Mouse (Mus musculus): Measurements from ENCODE around the gene Hs3st2. TPM values are rescaled to one million over a fixed set of nuclear protein-coding genes. Genes with fewer than 3 reads are reported as not detected.

Hs3st2 gene
- polyA plus RNA-seq, 1 experiment from 2014 or later, result 21.9 TPM

DNA sequence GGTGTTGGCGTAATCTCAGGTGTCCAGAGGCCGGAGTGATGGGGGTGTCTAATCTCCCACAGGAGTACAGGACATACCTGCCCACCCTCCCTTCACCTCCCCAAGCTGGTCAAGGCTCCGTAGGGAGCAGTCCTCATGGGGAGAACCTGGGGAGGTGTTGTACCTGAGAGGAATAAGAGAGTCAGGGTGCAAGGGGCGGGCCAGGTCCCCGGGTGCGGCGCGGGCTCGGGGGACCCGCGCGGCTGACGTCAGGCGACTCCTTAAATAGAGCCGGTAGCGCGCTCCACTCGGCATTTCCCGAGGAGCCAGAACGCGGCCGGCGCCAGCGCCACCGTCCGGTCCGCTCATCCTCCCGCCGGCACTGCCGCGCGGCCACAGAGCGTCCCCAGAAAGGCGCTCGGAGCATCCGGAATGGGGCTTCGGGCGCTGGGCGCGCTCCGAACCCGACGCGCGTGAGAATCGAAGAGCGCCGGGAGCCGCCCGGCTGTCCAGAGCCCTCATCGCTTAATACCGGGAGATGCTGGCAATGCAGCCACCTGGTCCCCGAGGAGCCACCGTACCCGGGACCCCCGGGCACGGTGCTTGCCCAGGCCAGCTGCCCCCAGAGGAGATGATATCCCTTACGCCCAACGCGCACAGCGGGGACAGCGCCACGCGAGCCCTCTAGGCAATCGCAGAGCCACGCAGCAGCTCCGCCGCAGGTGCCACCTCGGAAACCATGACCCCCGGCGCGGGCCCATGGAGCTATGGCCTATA, 503 bp downstream of the Hs3st2 start:
- H3K4me1 ChIP-seq (ENCODE audit: control insufficient read depth, insufficient read depth, low read length), result peaks cover 6% of the 10 kb centered on the region
- H3K27me3 ChIP-seq (ENCODE audit: control insufficient read depth, insufficient read depth, low read length), result peaks cover 26% of the 10 kb centered on the region
- H3K36me3 ChIP-seq (ENCODE audit: control insufficient read depth, insufficient read depth, low read length), result no peaks in the 10 kb centered on the region
- peak; percentile 74 for ATAC-seq (ENCODE audit: low read depth)
- peak overlapping the region; percentile 73 for H3K4me2 ChIP-seq (ENCODE audit: low read depth, low read length)
- 1% methylated on average over 63 of the region's 72 CpGs for WGBS
- peak overlapping the region; percentile 48 for H3K4me3 ChIP-seq (ENCODE audit: low read depth, low read length)
- no peak overlapping the region for H3K27ac ChIP-seq (ENCODE audit: low read depth, low read length)
- peak overlapping the region; percentile 54 for H3K9ac ChIP-seq (replicated peaks; ENCODE audit: low read depth, low read length)
- H3K9me3 ChIP-seq (ENCODE audit: control insufficient read depth, low read length), result no peaks in the 10 kb centered on the region

DNA sequence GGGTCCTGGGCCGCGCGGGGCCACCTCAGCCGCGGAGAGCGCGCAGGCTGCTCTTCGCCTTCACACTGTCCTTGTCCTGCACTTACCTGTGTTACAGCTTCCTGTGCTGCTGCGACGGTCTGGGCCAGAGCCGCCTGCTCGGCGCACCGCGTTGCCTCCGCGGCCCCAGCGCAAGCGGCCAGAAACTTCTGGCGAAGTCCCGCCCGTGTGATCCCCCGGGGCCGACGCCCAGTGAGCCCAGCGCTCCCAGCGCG, 1.0 kb downstream of the Hs3st2 start:
- H3K4me2 ChIP-seq (ENCODE audit: low read depth, low read length), result peak overlapping the region; percentile 73
- H3K4me3 ChIP-seq (ENCODE audit: low read depth, low read length), result peak overlapping the region; percentile 48
- H3K27ac ChIP-seq (ENCODE audit: low read depth, low read length), result no peak overlapping the region
- peaks cover 26% of the 10 kb centered on the region for H3K27me3 ChIP-seq (ENCODE audit: control insufficient read depth, insufficient read depth, low read length)
- peaks cover 6% of the 10 kb centered on the region for H3K4me1 ChIP-seq (ENCODE audit: control insufficient read depth, insufficient read depth, low read length)
- under 1% methylated on average over 15 of the region's 28 CpGs for WGBS
- no peaks in the 10 kb centered on the region for H3K9me3 ChIP-seq (ENCODE audit: control insufficient read depth, low read length)
- peak overlapping the region; percentile 54 for H3K9ac ChIP-seq (replicated peaks; ENCODE audit: low read depth, low read length)
- peak; percentile 45 for ATAC-seq (ENCODE audit: low read depth)
- no peaks in the 10 kb centered on the region for H3K36me3 ChIP-seq (ENCODE audit: control insufficient read depth, insufficient read depth, low read length)

DNA sequence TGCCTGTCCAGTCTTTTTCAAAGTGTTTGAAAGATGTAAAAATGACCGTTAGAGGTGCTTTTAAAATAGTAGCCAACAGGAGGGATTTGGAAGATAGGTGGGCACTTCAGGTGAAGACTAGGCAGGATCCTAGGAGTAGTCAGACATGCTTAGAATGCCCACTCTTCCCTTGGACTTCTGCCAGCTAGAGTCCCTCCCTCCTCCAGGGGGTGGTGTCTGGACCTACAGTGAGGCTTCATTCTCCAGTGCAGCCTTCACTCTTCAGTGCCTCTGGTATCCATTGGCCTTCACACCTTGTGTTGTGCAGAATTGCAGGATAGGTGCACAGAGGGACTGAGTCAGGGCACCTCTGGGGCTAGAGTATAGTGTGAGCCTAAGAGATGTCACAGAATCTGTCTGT, 2.2 kb downstream of the Hs3st2 start:
- peaks cover 26% of the 10 kb centered on the region for H3K27me3 ChIP-seq (ENCODE audit: control insufficient read depth, insufficient read depth, low read length)
- 79% methylated on average over 1 of the region's 1 CpGs for WGBS
- ATAC-seq (ENCODE audit: low read depth), result no peak

DNA sequence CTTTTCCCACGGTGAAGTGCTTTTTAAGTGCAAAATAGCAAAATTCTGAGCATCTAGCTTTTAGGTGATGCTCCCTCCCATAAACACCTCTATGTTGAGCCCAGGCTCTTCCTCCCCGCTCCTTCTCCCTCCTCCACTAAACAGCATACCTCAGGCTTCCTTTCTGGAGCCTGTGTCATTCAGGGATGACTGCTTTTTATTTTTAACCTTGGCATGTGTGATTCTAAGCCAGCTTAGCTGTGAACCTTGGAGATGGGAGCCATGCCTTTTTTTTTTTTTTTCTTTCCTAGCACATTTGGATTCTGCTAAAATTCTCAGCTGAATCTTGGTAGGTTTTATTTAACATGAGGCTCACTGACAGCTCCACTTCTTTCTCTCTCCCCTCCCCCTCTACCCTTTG, 3.2 kb downstream of the Hs3st2 start:
- H3K4me2 ChIP-seq (ENCODE audit: low read depth, low read length), result no peak overlapping the region; the same call in 1 of the 2 replicates
- 86% methylated on average over 2 of the region's 2 CpGs for WGBS
- H3K9me3 ChIP-seq (ENCODE audit: control insufficient read depth, low read length), result no peaks in the 10 kb centered on the region
- H3K9ac ChIP-seq (replicated peaks; ENCODE audit: low read depth, low read length), result no peak overlapping the region
- H3K27ac ChIP-seq (ENCODE audit: low read depth, low read length), result no peak overlapping the region
- H3K27me3 ChIP-seq (ENCODE audit: control insufficient read depth, insufficient read depth, low read length), result peaks cover 26% of the 10 kb centered on the region
- peaks cover 6% of the 10 kb centered on the region for H3K4me1 ChIP-seq (ENCODE audit: control insufficient read depth, insufficient read depth, low read length)
- ATAC-seq (ENCODE audit: low read depth), result no peak
- H3K4me3 ChIP-seq (ENCODE audit: low read depth, low read length), result no peak overlapping the region
- no peaks in the 10 kb centered on the region for H3K36me3 ChIP-seq (ENCODE audit: control insufficient read depth, insufficient read depth, low read length)

More for the DNA sequence above, 2.2 kb downstream of the Hs3st2 start:
- no peak overlapping the region for H3K27ac ChIP-seq (ENCODE audit: low read depth, low read length)
- H3K4me2 ChIP-seq (ENCODE audit: low read depth, low read length), result peak overlapping the region; percentile 73
- H3K9me3 ChIP-seq (ENCODE audit: control insufficient read depth, low read length), result no peaks in the 10 kb centered on the region
- peak overlapping the region; percentile 2 for H3K4me3 ChIP-seq (ENCODE audit: low read depth, low read length)
- peaks cover 6% of the 10 kb centered on the region for H3K4me1 ChIP-seq (ENCODE audit: control insufficient read depth, insufficient read depth, low read length)
- no peak overlapping the region for H3K9ac ChIP-seq (replicated peaks; ENCODE audit: low read depth, low read length)
- H3K36me3 ChIP-seq (ENCODE audit: control insufficient read depth, insufficient read depth, low read length), result no peaks in the 10 kb centered on the region

DNA sequence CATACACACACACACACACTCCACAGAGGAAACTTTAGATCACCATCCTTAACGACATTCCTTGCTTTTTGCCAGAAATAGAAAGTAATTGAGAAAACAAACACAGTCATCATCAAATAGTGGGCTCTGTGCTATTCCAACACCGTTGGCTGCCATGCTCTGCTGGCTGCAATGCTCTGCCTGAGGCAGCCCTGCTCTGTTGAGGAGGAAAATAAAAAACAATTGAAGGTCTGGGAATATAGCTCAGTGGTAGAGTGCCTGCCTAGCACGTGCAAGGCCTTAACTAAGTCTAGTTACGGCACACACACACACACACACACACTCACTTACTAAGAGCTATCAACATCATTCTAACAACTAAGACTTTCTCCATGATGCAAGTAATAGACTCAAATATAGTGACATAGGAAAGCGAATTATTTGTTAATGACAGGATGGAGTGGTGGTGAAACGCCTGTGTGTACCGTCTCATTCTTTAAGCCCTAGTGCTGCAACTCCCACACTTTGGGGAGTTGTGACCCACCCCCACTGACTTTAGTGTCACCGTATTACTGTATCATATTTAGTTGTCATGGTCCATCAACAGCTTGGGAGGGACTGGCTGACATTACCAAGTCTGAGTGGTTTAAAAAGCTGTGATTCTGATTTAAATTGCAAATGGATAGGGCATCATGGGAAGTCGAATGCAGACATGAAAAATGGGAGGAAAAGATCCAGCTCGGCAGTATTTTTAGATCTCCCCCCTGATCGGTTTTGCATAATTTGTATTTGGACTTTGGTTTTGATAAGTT, 19.3 kb downstream of the Hs3st2 start:
- H3K9ac ChIP-seq (replicated peaks; ENCODE audit: low read depth, low read length), result no peak overlapping the region
- WGBS, result 78% methylated on average over 11 of the region's 11 CpGs
- H3K4me1 ChIP-seq (ENCODE audit: control insufficient read depth, insufficient read depth, low read length), result no peaks in the 10 kb centered on the region
- no peak overlapping the region for H3K4me2 ChIP-seq (ENCODE audit: low read depth, low read length)
- H3K4me3 ChIP-seq (ENCODE audit: low read depth, low read length), result no peak overlapping the region
- no peak overlapping the region for H3K27ac ChIP-seq (ENCODE audit: low read depth, low read length)
- no peaks in the 10 kb centered on the region for H3K9me3 ChIP-seq (ENCODE audit: control insufficient read depth, low read length)
- no peaks in the 10 kb centered on the region for H3K36me3 ChIP-seq (ENCODE audit: control insufficient read depth, insufficient read depth, low read length)
- ATAC-seq (ENCODE audit: low read depth), result peak; percentile 56; the same call in 1 of the 2 replicates
- H3K27me3 ChIP-seq (ENCODE audit: control insufficient read depth, insufficient read depth, low read length), result no peaks in the 10 kb centered on the region

DNA sequence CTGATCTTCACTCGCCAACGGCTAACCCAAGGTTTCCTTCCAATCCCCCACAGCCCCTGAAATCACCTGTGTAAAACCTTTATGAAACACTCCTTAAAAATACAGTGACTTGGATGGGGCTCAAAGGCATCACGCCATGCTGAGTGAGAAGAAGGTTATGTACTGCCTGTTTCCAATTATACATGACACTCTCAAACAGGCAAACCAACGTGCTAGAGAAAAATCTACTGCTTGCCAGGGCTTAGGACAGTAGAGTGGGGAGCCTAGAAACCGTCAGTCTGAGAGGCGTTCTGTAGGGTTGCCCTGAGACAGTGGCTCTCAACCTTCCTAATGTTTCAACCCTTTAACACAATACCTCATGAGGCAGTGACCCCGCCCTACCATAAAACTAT, 19.8 kb downstream of the Hs3st2 start:
- WGBS, result 89% methylated on average over 7 of the region's 7 CpGs
- H3K27ac ChIP-seq (ENCODE audit: low read depth, low read length), result no peak overlapping the region
- no peak for ATAC-seq (ENCODE audit: low read depth)

DNA sequence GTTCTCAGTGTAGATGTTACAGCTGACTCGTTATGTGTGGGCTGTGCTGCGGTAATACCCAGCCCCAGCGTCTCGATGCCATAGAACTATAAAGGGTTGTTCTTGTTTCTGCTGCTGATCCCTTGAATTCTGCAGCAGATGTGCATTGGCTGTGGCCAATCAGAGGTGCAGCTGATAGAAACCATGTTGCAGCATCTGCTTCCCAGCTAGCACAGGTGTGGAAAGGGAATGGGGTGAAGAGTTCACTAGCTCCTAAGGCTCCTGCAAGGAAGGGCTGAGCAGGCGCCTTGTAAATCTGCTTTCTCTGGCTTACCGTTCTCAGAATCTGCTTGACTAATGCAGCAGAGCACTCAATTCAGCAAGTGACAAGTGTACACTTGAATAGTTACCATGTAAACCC, 45.2 kb downstream of the Hs3st2 start:
- H3K4me2 ChIP-seq (ENCODE audit: low read depth, low read length), result no peak overlapping the region
- no peak for ATAC-seq (ENCODE audit: low read depth)
- H3K4me3 ChIP-seq (ENCODE audit: low read depth, low read length), result no peak overlapping the region
- H3K9me3 ChIP-seq (ENCODE audit: control insufficient read depth, low read length), result no peaks in the 10 kb centered on the region
- H3K4me1 ChIP-seq (ENCODE audit: control insufficient read depth, insufficient read depth, low read length), result no peaks in the 10 kb centered on the region
- H3K36me3 ChIP-seq (ENCODE audit: control insufficient read depth, insufficient read depth, low read length), result no peaks in the 10 kb centered on the region
- 79% methylated on average over 6 of the region's 6 CpGs for WGBS
- no peak overlapping the region for H3K27ac ChIP-seq (ENCODE audit: low read depth, low read length)
- no peaks in the 10 kb centered on the region for H3K27me3 ChIP-seq (ENCODE audit: control insufficient read depth, insufficient read depth, low read length)
- H3K9ac ChIP-seq (replicated peaks; ENCODE audit: low read depth, low read length), result no peak overlapping the region

More for the DNA sequence above, 19.8 kb downstream of the Hs3st2 start:
- Histone ChIP-seq H3K9ac (replicated peaks; ENCODE audit: low read depth, low read length) (no peak overlapping the region), H3K36me3 (ENCODE audit: control insufficient read depth, insufficient read depth, low read length) (no peaks in the 10 kb centered on the region), H3K4me1 (ENCODE audit: control insufficient read depth, insufficient read depth, low read length) (no peaks in the 10 kb centered on the region), H3K4me2 (ENCODE audit: low read depth, low read length) (no peak overlapping the region), H3K27me3 (ENCODE audit: control insufficient read depth, insufficient read depth, low read length) (no peaks in the 10 kb centered on the region), H3K4me3 (ENCODE audit: low read depth, low read length) (no peak overlapping the region), H3K9me3 (ENCODE audit: control insufficient read depth, low read length) (no peaks in the 10 kb centered on the region)

DNA sequence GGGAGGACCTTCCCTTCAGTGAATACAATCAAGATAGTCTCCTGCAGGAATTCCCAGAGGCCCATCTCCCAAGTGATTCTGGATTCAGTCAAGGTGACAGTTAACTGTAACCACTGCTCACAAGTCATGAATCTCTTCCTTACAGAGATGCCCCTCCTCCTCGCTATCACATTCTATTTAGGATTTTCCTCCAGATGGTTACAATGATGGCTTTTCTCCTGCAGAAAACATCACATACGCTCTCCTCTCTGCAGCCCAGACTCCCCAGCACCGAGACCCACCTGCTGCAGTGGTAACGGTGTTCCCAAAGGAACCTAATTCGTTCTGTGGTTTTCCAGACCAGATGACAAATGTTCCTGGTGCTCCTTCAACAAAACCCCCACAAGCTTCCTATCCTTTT, 49.5 kb downstream of the Hs3st2 start:
- H3K4me3 ChIP-seq (ENCODE audit: low read depth, low read length), result no peak overlapping the region
- no peaks in the 10 kb centered on the region for H3K27me3 ChIP-seq (ENCODE audit: control insufficient read depth, insufficient read depth, low read length)
- H3K4me2 ChIP-seq (ENCODE audit: low read depth, low read length), result no peak overlapping the region
- no peak overlapping the region for H3K9ac ChIP-seq (replicated peaks; ENCODE audit: low read depth, low read length)
- no peaks in the 10 kb centered on the region for H3K9me3 ChIP-seq (ENCODE audit: control insufficient read depth, low read length)
- no peak overlapping the region for H3K27ac ChIP-seq (ENCODE audit: low read depth, low read length)
- H3K4me1 ChIP-seq (ENCODE audit: control insufficient read depth, insufficient read depth, low read length), result no peaks in the 10 kb centered on the region
- 80% methylated on average over 5 of the region's 5 CpGs for WGBS
- no peaks in the 10 kb centered on the region for H3K36me3 ChIP-seq (ENCODE audit: control insufficient read depth, insufficient read depth, low read length)
- ATAC-seq (ENCODE audit: low read depth), result no peak

DNA sequence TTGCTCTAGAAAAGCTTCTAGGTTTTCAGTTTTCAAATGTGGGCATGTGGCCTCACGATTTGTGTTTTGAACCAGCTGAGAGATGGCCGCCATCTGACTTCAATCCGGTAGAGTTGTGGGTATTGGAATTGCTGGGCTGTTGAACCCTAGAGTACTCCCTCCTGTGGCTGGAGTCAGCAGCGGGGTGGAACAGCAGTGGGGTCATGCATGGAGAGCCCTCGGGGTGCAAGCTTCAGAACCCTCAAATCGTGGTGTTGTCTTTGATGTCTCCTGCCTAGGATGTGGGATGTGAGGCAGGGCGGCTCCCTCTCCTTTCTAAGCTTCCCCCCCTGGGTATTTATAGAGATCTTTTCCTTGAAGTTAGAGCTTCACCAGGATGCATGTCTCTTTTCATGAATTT, 52.7 kb downstream of the Hs3st2 start:
- Histone ChIP-seq H3K27me3 (ENCODE audit: control insufficient read depth, insufficient read depth, low read length) (no peaks in the 10 kb centered on the region), H3K9me3 (ENCODE audit: control insufficient read depth, low read length) (no peaks in the 10 kb centered on the region), H3K27ac (ENCODE audit: low read depth, low read length) (no peak overlapping the region), H3K4me1 (ENCODE audit: control insufficient read depth, insufficient read depth, low read length) (no peaks in the 10 kb centered on the region), H3K4me2 (ENCODE audit: low read depth, low read length) (no peak overlapping the region), H3K9ac (replicated peaks; ENCODE audit: low read depth, low read length) (no peak overlapping the region), H3K36me3 (ENCODE audit: control insufficient read depth, insufficient read depth, low read length) (no peaks in the 10 kb centered on the region), H3K4me3 (ENCODE audit: low read depth, low read length) (no peak overlapping the region)
- WGBS, result 73% methylated on average over 7 of the region's 7 CpGs
- no peak for ATAC-seq (ENCODE audit: low read depth)
